Mouse (Mus musculus) liver, embryonic 11.5 days (tissue): ENCODE measurements around the gene Srpk2. TPM values are rescaled to one million over a fixed set of nuclear protein-coding genes. Genes with fewer than 3 reads are reported as not detected.
"Not testable (repeated sequence)": the region's sequence is repeated elsewhere in the genome, so short reads cannot be mapped to it uniquely, and the experiment has no call there.

ENCODE experiments used
- ATAC-seq: fragments of 200-750 bp; cut with Nextera tagmentation; replicated peaks from 2 replicates; pipeline ENCODE4 v1.8.0; 2017; ENCODE audit warnings: moderate number of reproducible peaks, mild to moderate bottlenecking, moderate TSS enrichment, moderate library complexity; ENCODE audit not compliant: low FRiP score
- DNase-seq: peaks from one replicate; pipeline ENCODE4 v3.0.0-alpha.2; 2017; ENCODE audit warnings: low spot score
- H3K27ac ChIP-seq: fragments of 300-500 bp; sonication (generic); 2 replicates; pipeline ENCODE4 v1.5.1; 2014; ENCODE audit warnings: mild to moderate bottlenecking, low read depth, low read length, control low read depth
- H3K27me3 ChIP-seq: fragments of 300-500 bp; sonication (generic); replicated peaks from 2 replicates; pipeline ENCODE4 v1.6.1; 2014; ENCODE audit warnings: low read length, mixed read lengths; ENCODE audit not compliant: control insufficient read depth, insufficient read depth
- H3K36me3 ChIP-seq: fragments of 300-500 bp; sonication (generic); 2 replicates; pipeline ENCODE4 v1.6.1; 2014; ENCODE audit warnings: mild to moderate bottlenecking, low read length, moderate library complexity, mixed read lengths; ENCODE audit not compliant: control insufficient read depth, insufficient read depth
- H3K4me1 ChIP-seq: fragments of 300-500 bp; sonication (generic); replicated peaks from 2 replicates; pipeline ENCODE4 v1.6.1; 2014; ENCODE audit warnings: low read length, mixed read lengths; ENCODE audit not compliant: control insufficient read depth, insufficient read depth
- H3K4me2 ChIP-seq: fragments of 300-500 bp; sonication (generic); 2 replicates; pipeline ENCODE4 v1.6.1; 2014; ENCODE audit warnings: mild to moderate bottlenecking, control low read depth, moderate library complexity
- H3K4me3 ChIP-seq: fragments of 300-500 bp; sonication (generic); 2 replicates; pipeline ENCODE4 v1.5.1; 2014; ENCODE audit warnings: low read depth, low read length, control low read depth
- H3K9ac ChIP-seq: fragments of 300-500 bp; sonication (generic); 2 replicates; pipeline ENCODE4 v1.6.1; 2014; ENCODE audit warnings: low read depth, low read length, control low read depth
- H3K9me3 ChIP-seq: fragments of 300-500 bp; sonication (generic); 2 replicates; pipeline ENCODE4 v1.6.1; 2016; ENCODE audit warnings: low read length, inconsistent platforms, mixed read lengths; ENCODE audit not compliant: control insufficient read depth
- WGBS: fragments of 180-500 bp; shearing (Covaris S2); extraction: QIAGEN DNeasy Blood & Tissue Kit; methylation state at CpG from one replicate; pipeline ENCODE4 v1.1.7; 2014; 5-methylcytosine and 5-hydroxymethylcytosine counted together
- polyA plus RNA-seq: library from polyadenylated mRNA; unstranded; fragments of >200 nt; fragmentation: Nextera tagmentation; extraction: Ambion mirVana; gene quantifications from 2 replicates; pipeline ENCODE4 v1.2.1, GENCODE M21; 2014

Srpk2 gene
- polyA plus RNA-seq, 1 experiment from 2014 or later = 20.7 TPM

DNA sequence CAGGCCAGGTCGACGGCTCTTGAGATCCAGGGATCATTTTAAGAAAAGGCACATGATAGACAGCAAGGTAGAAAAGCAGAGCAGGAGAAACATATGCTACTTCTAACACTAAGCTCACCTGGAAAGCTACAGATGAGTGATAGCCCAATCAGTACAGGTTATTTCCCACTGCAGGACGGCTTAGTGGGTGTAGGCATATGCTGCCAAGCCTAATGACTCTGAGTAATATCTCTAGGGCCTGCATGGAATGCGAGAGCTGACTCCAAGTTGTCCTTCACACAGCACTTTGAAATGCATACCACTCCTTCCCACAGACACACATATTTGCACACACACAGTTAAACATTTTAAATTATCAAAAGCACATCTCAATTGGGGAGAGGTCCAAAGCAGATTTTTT lies 195.2 kb downstream of the Srpk2 start:
- Histone ChIP-seq H3K27ac (no peak overlapping the region), H3K4me3 (no peak overlapping the region), H3K4me2 (no peak overlapping the region), H3K4me1 (no peaks in the 10 kb centered on the region), H3K27me3 (no peaks in the 10 kb centered on the region), H3K9ac (no peak overlapping the region), H3K9me3 (no peaks in the 10 kb centered on the region), H3K36me3 (peaks cover 42% of the 10 kb centered on the region)
- 88% methylated on average over 4 of the region's 4 CpGs for WGBS
- ATAC-seq = no peak
- DNase-seq = no peak

DNA sequence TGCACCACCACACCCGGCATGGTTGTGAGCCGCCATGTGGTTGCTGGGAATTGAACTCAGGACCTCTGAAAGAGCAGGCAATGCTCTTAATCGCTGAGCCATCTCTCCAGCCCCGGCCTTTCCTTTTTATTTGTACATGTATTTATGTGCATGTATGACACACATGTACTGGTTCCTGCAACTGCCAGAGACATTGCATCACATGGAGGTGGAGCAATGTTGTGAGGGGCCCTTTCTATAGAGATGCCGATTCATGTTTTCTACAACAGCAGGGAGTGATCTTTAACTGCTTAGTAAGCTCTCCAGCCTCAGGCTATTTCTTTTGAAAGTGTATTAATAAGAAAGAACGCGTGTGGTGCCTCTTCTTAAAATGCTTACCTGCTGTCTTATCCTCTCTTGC lies 200.6 kb downstream of the Srpk2 start:
- Histone ChIP-seq H3K36me3 (peaks cover 40% of the 10 kb centered on the region), H3K27ac (no peak overlapping the region), H3K27me3 (no peaks in the 10 kb centered on the region), H3K4me2 (no peak overlapping the region), H3K4me3 (no peak overlapping the region), H3K9me3 (no peaks in the 10 kb centered on the region), H3K9ac (no peak overlapping the region), H3K4me1 (no peaks in the 10 kb centered on the region)
- WGBS = 89% methylated on average over 7 of the region's 7 CpGs
- no peak for DNase-seq
- no peak for ATAC-seq

DNA sequence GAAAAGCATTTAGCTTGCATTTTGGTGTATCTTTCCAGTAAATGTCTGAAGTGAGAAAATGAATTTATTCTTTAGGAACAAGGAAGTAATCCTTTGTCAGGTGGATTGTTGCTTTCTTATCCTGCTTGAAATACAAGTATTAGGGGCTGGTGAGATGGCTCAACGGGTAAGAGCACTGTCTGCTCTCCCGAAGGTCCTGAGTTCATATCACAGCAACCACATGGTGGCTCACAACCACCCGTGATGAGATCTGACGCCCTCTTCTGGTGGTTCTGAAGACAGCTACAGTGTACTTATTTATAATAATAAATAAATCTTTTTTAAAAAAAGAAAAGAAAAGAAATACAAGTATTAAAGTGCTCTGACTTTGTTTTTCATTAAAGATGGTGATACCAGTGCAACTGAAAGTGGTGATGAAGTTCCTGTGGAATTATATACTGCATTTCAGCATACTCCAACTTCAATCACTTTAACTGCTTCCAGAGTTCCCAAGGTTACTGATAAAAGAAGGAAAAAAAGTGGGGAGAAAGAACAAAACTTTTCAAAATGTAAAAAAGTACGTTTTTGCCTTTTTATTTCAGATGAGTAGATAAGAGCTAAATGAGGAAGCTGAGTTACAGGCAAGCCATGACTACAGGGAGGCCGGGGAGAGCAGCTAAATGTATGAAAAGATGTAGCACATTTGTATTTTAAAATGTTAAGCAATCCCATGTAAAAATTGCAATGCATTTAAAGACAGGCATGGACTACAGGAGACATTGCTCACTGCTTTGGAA lies 211.1 kb downstream of the Srpk2 start:
- ATAC-seq (no peak), DNase-seq (no peak)
- Histone ChIP-seq H3K9ac (no peak overlapping the region), H3K27me3 (no peaks in the 10 kb centered on the region), H3K4me1 (no peaks in the 10 kb centered on the region), H3K9me3 (no peaks in the 10 kb centered on the region), H3K27ac (no peak overlapping the region), H3K36me3 (peaks cover 22% of the 10 kb centered on the region), H3K4me2 (no peak overlapping the region), H3K4me3 (no peak overlapping the region)
- 57% methylated on average over 6 of the region's 6 CpGs for WGBS

DNA sequence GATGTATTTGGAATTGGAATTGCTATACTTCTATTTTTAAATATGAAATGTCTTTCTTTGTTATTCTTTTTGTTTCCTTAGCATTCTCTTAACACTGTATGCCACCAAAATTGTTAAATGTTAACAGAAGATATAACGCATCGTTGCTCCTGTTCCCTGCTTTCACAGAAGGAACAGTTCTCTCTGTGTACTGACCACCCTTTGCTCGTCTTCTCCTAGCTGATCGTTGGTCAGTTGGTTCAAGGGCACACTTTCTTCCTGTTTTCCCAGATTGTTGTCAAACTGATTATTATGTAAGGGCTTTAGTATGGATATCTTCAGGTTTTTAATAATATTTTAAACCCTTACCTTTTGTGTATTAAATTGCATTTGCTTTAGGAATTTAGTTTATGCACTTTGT lies 217.9 kb downstream of the Srpk2 start:
- WGBS = 91% methylated on average over 4 of the region's 4 CpGs
- H3K9ac ChIP-seq = no peak overlapping the region
- no peak overlapping the region for H3K27ac ChIP-seq
- no peaks in the 10 kb centered on the region for H3K4me1 ChIP-seq
- H3K9me3 ChIP-seq = no peaks in the 10 kb centered on the region
- H3K36me3 ChIP-seq = peaks cover 16% of the 10 kb centered on the region
- H3K27me3 ChIP-seq = no peaks in the 10 kb centered on the region
- DNase-seq (no peak), ATAC-seq (no peak)
- no peak overlapping the region for H3K4me3 ChIP-seq
- no peak overlapping the region for H3K4me2 ChIP-seq

DNA sequence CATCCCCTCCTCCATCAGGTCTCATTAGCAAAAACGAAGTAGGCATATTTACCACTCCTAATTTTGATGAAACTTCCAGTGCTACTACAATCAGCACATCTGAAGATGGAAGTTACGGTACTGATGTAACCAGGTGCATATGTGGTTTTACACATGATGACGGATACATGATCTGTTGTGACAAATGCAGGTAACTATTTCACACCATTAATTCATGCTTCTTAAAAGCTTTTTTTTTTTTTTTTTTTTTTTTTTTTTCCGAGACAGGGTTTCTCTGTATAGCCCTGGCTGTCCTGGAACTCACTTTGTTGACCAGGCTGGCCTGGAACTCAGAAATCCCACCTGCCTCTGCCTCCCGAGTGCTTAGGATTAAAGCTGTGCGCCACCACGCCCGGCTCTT lies 219.7 kb downstream of the Srpk2 start:
- 91% methylated on average over 8 of the region's 8 CpGs for WGBS
- DNase-seq (no peak), ATAC-seq (no peak)
- H3K27me3 ChIP-seq = no peaks in the 10 kb centered on the region
- H3K9ac ChIP-seq = no peak overlapping the region
- no peak overlapping the region for H3K4me2 ChIP-seq
- H3K9me3 ChIP-seq = no peaks in the 10 kb centered on the region
- no peaks in the 10 kb centered on the region; the same call in 1 of the 2 replicates for H3K4me1 ChIP-seq
- H3K36me3 ChIP-seq = peaks cover 12% of the 10 kb centered on the region
- no peak overlapping the region for H3K4me3 ChIP-seq
- no peak overlapping the region for H3K27ac ChIP-seq

DNA sequence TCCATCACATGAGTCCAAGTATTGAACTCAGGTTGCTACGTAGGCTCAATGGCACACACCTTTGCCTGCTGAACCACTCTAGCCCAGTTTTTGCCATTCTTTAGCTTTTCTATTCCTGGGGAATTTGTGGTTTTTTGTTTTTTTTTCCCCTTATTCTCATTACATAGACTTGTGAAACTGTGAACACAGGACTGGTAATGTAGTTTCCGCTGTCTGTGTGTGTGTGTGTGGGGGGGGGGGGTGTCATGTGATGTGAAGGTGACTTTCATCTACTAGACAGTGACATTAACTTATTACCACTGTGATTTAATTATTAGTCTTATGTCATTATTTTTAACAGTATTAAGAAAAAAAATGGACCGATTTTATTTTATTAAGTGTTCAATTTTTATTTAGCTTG lies 220.2 kb downstream of the Srpk2 start:
- Histone ChIP-seq H3K9me3 (no peaks in the 10 kb centered on the region), H3K27ac (no peak overlapping the region), H3K36me3 (peaks cover 12% of the 10 kb centered on the region), H3K4me3 (no peak overlapping the region), H3K4me2 (no peak overlapping the region), H3K9ac (no peak overlapping the region), H3K4me1 (no peaks in the 10 kb centered on the region; the same call in 1 of the 2 replicates), H3K27me3 (no peaks in the 10 kb centered on the region)
- DNase-seq (no peak), ATAC-seq (no peak)
- WGBS = 88% methylated on average over 3 of the region's 3 CpGs

DNA sequence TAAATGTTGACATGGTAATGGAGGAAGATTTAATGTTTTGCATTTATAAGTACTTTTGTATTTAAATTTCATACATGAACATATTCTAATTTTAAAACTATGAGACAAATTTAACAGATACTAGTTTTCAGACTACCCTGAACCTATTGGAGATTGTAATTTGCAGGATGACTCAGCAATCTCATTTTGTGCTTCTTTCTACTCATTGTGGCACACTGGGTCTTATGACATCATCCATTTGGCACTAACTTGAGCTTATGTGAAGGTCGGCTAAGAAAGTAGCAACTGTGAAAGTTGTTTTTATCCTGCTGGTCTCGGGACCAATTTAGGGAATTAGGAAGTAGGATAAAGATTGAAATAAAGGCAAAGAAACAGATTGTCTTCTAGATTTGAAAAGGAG lies 222.7 kb downstream of the Srpk2 start:
- H3K4me1 ChIP-seq = peaks cover 8% of the 10 kb centered on the region
- no peak overlapping the region for H3K27ac ChIP-seq
- H3K9ac ChIP-seq = no peak overlapping the region
- peaks cover 12% of the 10 kb centered on the region for H3K36me3 ChIP-seq
- no peak for DNase-seq
- H3K4me3 ChIP-seq = no peak overlapping the region
- no peaks in the 10 kb centered on the region for H3K9me3 ChIP-seq
- 82% methylated on average over 2 of the region's 2 CpGs for WGBS
- H3K27me3 ChIP-seq = no peaks in the 10 kb centered on the region
- no peak overlapping the region for H3K4me2 ChIP-seq
- ATAC-seq = no peak

DNA sequence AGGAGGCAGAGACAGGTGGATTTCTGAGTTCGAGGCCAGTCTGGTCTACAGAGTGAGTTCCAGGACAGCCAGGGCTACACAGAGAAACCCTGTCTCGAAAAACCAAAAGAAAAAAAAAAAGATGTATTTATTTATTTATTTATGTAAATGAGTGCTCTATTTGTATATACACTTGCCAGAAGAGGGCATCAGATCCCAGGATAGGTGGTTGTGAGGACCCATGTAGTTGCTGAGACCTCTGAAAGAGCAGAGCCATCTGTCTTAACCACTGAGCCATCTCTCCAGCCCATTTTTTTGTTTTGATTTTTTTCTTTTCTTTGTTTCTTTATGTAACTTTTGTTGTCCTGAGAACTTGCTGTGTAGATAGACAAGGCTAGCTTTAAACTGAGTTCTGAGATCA lies 230.9 kb downstream of the Srpk2 start:
- not testable (repeated sequence) for H3K9ac ChIP-seq, H3K27me3 ChIP-seq, ATAC-seq, H3K4me3 ChIP-seq, H3K36me3 ChIP-seq, H3K4me1 ChIP-seq, H3K9me3 ChIP-seq, H3K4me2 ChIP-seq, H3K27ac ChIP-seq, DNase-seq
- WGBS = 89% methylated on average over 2 of the region's 2 CpGs
